In genomic region chr9:65859656-65860055, GRCm38 (mm10) we compare ENCODE assay signal across 17 mouse cellular contexts.
"Had no signal": no experiment of that assay in that cellular context is flagged by ENCODE, and none has a peak within 500 bp of the region (broad histone marks: within the 10 kb centered on the region; RNA-seq: fewer than 3 reads in every experiment).

No protein-coding gene starts in this region.

- H3K9me3 ChIP-seq: limb, embryonic 15.5 days; liver, embryonic 12.5 days; megakaryocyte, embryonic 14.5 days; midbrain, embryonic 15.5 days; neural tube, embryonic 13.5 days had no signal

- DNase-seq: kidney, adult 9 months; kidney, postnatal 36 days; lung, embryonic 14.5 days; lung, postnatal 10 days; right cerebral cortex, adult 18-20 months; right cerebral cortex, postnatal 25 days; thymus, postnatal 14 days had no signal

- H3K27me3 ChIP-seq: limb, embryonic 15.5 days; liver, embryonic 12.5 days; megakaryocyte, embryonic 14.5 days; midbrain, embryonic 15.5 days; neural tube, embryonic 13.5 days had no signal

- H3K4me2 ChIP-seq: limb, embryonic 15.5 days; liver, embryonic 12.5 days; lung, embryonic 14.5 days; midbrain, embryonic 11.5 days; midbrain, embryonic 15.5 days; neural tube, embryonic 13.5 days had no signal

- ATAC-seq: liver, embryonic 12.5 days; midbrain, embryonic 15.5 days had no signal

- H3K9ac ChIP-seq: limb, embryonic 15.5 days; liver, embryonic 12.5 days; lung, embryonic 14.5 days; midbrain, embryonic 15.5 days; neural tube, embryonic 13.5 days had no signal

- H3K27ac ChIP-seq: kidney, postnatal 0 days; layer of hippocampus, adult 2 months; limb, embryonic 15.5 days; liver, embryonic 12.5 days; macrophage; midbrain, embryonic 15.5 days; neural tube, embryonic 13.5 days; stomach, postnatal 0 days had no signal

- H3K4me3 ChIP-seq: layer of hippocampus, adult 2 months; limb, embryonic 15.5 days; liver, embryonic 12.5 days; megakaryocyte, embryonic 14.5 days; midbrain, embryonic 15.5 days; neural tube, embryonic 13.5 days had no signal

- H3K4me1 ChIP-seq: limb, embryonic 15.5 days; liver, embryonic 12.5 days; midbrain, embryonic 15.5 days; neural tube, embryonic 13.5 days had no signal
